Comparison of ENCODE assay signal across 18 mouse cellular contexts in genomic region chr6:34731529-34731928, GRCm38 (mm10). TPM values are rescaled to one million over a fixed set of nuclear protein-coding genes. Genes with fewer than 3 reads are reported as not detected.
A peak's percentile ranks its signal among the peaks of the same experiment; 100 is the strongest.
DNase-seq lines count a peak whose midpoint lies in the region; ATAC-seq and TF ChIP-seq lines count a peak whose summit lies in the region.
"Had no signal": no experiment of that assay in that cellular context is flagged by ENCODE, and none has a peak within 500 bp of the region (broad histone marks: within the 10 kb centered on the region; RNA-seq: fewer than 3 reads in every experiment).

No protein-coding gene starts in this region.

- intact Hi-C loops in gastrocnemius, adult 2 months (cut with DNase I), result no loop called here

- 63% methylated on average over 9 of the region's 9 CpGs for WGBS in hindbrain, postnatal 0 days
- 75% methylated on average over 9 of the region's 9 CpGs for WGBS in hindbrain, embryonic 12.5 days
- 45% methylated on average over 9 of the region's 9 CpGs for WGBS in limb, embryonic 10.5 days
- WGBS in midbrain, embryonic 16.5 days, result 57% methylated on average over 9 of the region's 9 CpGs
- 77% methylated on average over 9 of the region's 9 CpGs for WGBS in liver, postnatal 0 days (ENCODE audit: insufficient replicate concordance)

- H3K4me1 ChIP-seq in hindbrain, postnatal 0 days (ENCODE audit: insufficient read depth, low read length), result no peaks in the 10 kb centered on the region
- H3K4me1 ChIP-seq in hindbrain, embryonic 12.5 days, result peaks cover 19% of the 10 kb centered on the region
- H3K4me1 ChIP-seq in limb, embryonic 10.5 days, result peaks cover 45% of the 10 kb centered on the region
- H3K4me1 ChIP-seq in midbrain, embryonic 16.5 days (ENCODE audit: control insufficient read depth, insufficient read depth, low read length), result no peaks in the 10 kb centered on the region
- H3K4me1 ChIP-seq in liver, postnatal 0 days (ENCODE audit: insufficient read depth), result peaks cover 18% of the 10 kb centered on the region

- TF ChIP-seq CTCF in gastrocnemius, adult 2 months (IDR thresholded peaks at IDR 0.05), result no peak
- TF ChIP-seq CTCF in hindbrain, postnatal 0 days (IDR thresholded peaks at IDR 0.05; ENCODE audit: low read depth), result no peak
- no peak for TF ChIP-seq CTCF in brain, embryonic 14.5 days (IDR thresholded peaks at IDR 0.05; ENCODE audit: borderline replicate concordance, extremely low read depth, insufficient read depth, insufficient read length)
- TF ChIP-seq CTCF in liver, postnatal 0 days (IDR thresholded peaks at IDR 0.05; ENCODE audit: low read depth), result no peak

- H3K4me2 ChIP-seq in hindbrain, postnatal 0 days (ENCODE audit: low read depth, low read length), result no peak overlapping the region
- no peak overlapping the region for H3K4me2 ChIP-seq in hindbrain, embryonic 12.5 days (replicated peaks)
- no peak overlapping the region for H3K4me2 ChIP-seq in midbrain, embryonic 16.5 days (ENCODE audit: low read length)
- H3K4me2 ChIP-seq in liver, postnatal 0 days (ENCODE audit: low read depth, low read length), result no peak overlapping the region
- H3K4me2 ChIP-seq: limb, embryonic 15.5 days; midbrain, embryonic 13.5 days had no signal

- H3K9me3 ChIP-seq in hindbrain, postnatal 0 days (ENCODE audit: low read length), result no peaks in the 10 kb centered on the region
- H3K9me3 ChIP-seq in hindbrain, embryonic 12.5 days (replicated peaks), result no peaks in the 10 kb centered on the region
- H3K9me3 ChIP-seq in limb, embryonic 10.5 days (replicated peaks), result no peaks in the 10 kb centered on the region
- H3K9me3 ChIP-seq in midbrain, embryonic 16.5 days (replicated peaks; ENCODE audit: control insufficient read depth, low read length, poor library complexity, severe bottlenecking), result no peaks in the 10 kb centered on the region
- H3K9me3 ChIP-seq in liver, postnatal 0 days (ENCODE audit: low read length), result no peaks in the 10 kb centered on the region
- H3K9me3 ChIP-seq: limb, embryonic 15.5 days; midbrain, embryonic 13.5 days had no signal

- H3K9ac ChIP-seq in hindbrain, postnatal 0 days (replicated peaks; ENCODE audit: low read length), result no peak overlapping the region
- no peak overlapping the region for H3K9ac ChIP-seq in hindbrain, embryonic 12.5 days
- H3K9ac ChIP-seq in midbrain, embryonic 16.5 days (ENCODE audit: low read depth, low read length), result no peak overlapping the region
- no peak overlapping the region for H3K9ac ChIP-seq in liver, postnatal 0 days (replicated peaks)
- H3K9ac ChIP-seq: limb, embryonic 15.5 days; midbrain, embryonic 13.5 days had no signal

- no peak for TF ChIP-seq EP300 in liver, postnatal 0 days (IDR thresholded peaks at IDR 0.05; ENCODE audit: low read depth)

- no peak for TF ChIP-seq POLR2A in brain, embryonic 14.5 days (IDR thresholded peaks at IDR 0.05; ENCODE audit: borderline replicate concordance, extremely low read depth, insufficient read depth, insufficient read length, poor library complexity, severe bottlenecking)

- H3K4me3 ChIP-seq in gastrocnemius, adult 2 months, result no peak overlapping the region
- no peak overlapping the region for H3K4me3 ChIP-seq in hindbrain, postnatal 0 days (ENCODE audit: low read length)
- no peak overlapping the region for H3K4me3 ChIP-seq in hindbrain, embryonic 12.5 days
- no peak overlapping the region for H3K4me3 ChIP-seq in limb, embryonic 10.5 days
- no peak overlapping the region for H3K4me3 ChIP-seq in midbrain, embryonic 16.5 days (ENCODE audit: low read depth, low read length)
- H3K4me3 ChIP-seq in liver, postnatal 0 days (ENCODE audit: low read depth, low read length), result no peak overlapping the region
- H3K4me3 ChIP-seq: limb, embryonic 15.5 days; midbrain, embryonic 13.5 days had no signal

- H3K27ac ChIP-seq in gastrocnemius, adult 2 months, result peak overlapping the region; percentile 20; the same call in 1 of the 2 replicates
- H3K27ac ChIP-seq in hindbrain, postnatal 0 days, result no peak overlapping the region; the same call in 1 of the 2 replicates
- no peak overlapping the region for H3K27ac ChIP-seq in hindbrain, embryonic 12.5 days
- H3K27ac ChIP-seq in limb, embryonic 10.5 days, result peak overlapping the region; percentile 44
- no peak overlapping the region for H3K27ac ChIP-seq in midbrain, embryonic 16.5 days (ENCODE audit: low read length)
- no peak overlapping the region for H3K27ac ChIP-seq in liver, postnatal 0 days (ENCODE audit: low read depth)
- H3K27ac ChIP-seq: limb, embryonic 15.5 days; midbrain, embryonic 13.5 days had no signal

- no peaks in the 10 kb centered on the region for H3K36me3 ChIP-seq in hindbrain, postnatal 0 days (ENCODE audit: insufficient read depth, low read length)
- no peaks in the 10 kb centered on the region for H3K36me3 ChIP-seq in hindbrain, embryonic 12.5 days
- no peaks in the 10 kb centered on the region for H3K36me3 ChIP-seq in limb, embryonic 10.5 days
- no peaks in the 10 kb centered on the region for H3K36me3 ChIP-seq in midbrain, embryonic 16.5 days (ENCODE audit: control insufficient read depth, insufficient read depth, low read length)
- no peaks in the 10 kb centered on the region for H3K36me3 ChIP-seq in liver, postnatal 0 days (replicated peaks; ENCODE audit: insufficient read depth, low read length)
- H3K36me3 ChIP-seq: limb, embryonic 15.5 days; midbrain, embryonic 13.5 days had no signal

- H3K27me3 ChIP-seq in hindbrain, postnatal 0 days (ENCODE audit: insufficient read depth, low read length), result no peaks in the 10 kb centered on the region
- H3K27me3 ChIP-seq in hindbrain, embryonic 12.5 days, result no peaks in the 10 kb centered on the region
- no peaks in the 10 kb centered on the region for H3K27me3 ChIP-seq in limb, embryonic 10.5 days (ENCODE audit: low read depth, poor library complexity, severe bottlenecking)
- no peaks in the 10 kb centered on the region for H3K27me3 ChIP-seq in midbrain, embryonic 16.5 days (ENCODE audit: control insufficient read depth, insufficient read depth, low read depth, low read length)
- no peaks in the 10 kb centered on the region for H3K27me3 ChIP-seq in liver, postnatal 0 days (ENCODE audit: insufficient read depth, low read length)
- H3K27me3 ChIP-seq: limb, embryonic 15.5 days; midbrain, embryonic 13.5 days; Patski had no signal

- ATAC-seq in hindbrain, postnatal 0 days, result no peak
- ATAC-seq in hindbrain, embryonic 12.5 days (ENCODE audit: low FRiP score), result no peak
- ATAC-seq in midbrain, embryonic 16.5 days, result no peak
- ATAC-seq in liver, postnatal 0 days, result no peak
- ATAC-seq: CD4-positive, CD25-positive, alpha-beta regulatory T cell, adult 4 months; midbrain, embryonic 13.5 days; Patski had no signal

- DNase-seq in gastrocnemius, adult 2 months, result no peak
- DNase-seq in gastrocnemius, adult 18-20 months (ENCODE audit: low spot score), result no peak
- peak; percentile 14 for DNase-seq in hindbrain, postnatal 0 days (ENCODE audit: low spot score)
- DNase-seq in brain, embryonic 14.5 days (ENCODE audit: low read depth), result peak; percentile 34
- no peak for DNase-seq in limb, embryonic 10.5 days (ENCODE audit: low spot score)
- DNase-seq in liver, postnatal 0 days, result no peak
- DNase-seq: cerebellum, adult 18-20 months; gastrocnemius, postnatal 25 days; heart, postnatal 14 days; lung, postnatal 14 days; right cerebral cortex, postnatal 25 days; thymus, adult 2 months had no signal

RNA-seq across cellular contexts. Expression of gene Agbl3, which starts 48.7 kb away (rescaled TPM):
- total RNA-seq in gastrocnemius, adult 2 months (2021), result 1 to 10 TPM; 1.5 to 2.2 TPM
- total RNA-seq in gastrocnemius, adult 18-20 months (2021), result 1 to 10 TPM in 1 of 2 experiments, under 1 TPM in 1; 0.90 to 1.6 TPM
- total RNA-seq in hindbrain, postnatal 0 days (2014; rRNA removed), result 12.3 and 13.2 TPM in 2 replicates
- polyA plus RNA-seq in hindbrain, postnatal 0 days (2015; fragmentation: Nextera tagmentation; extraction: Ambion mirVana), result 21.5 and 24.0 TPM in 2 replicates
- polyA plus RNA-seq in hindbrain, embryonic 12.5 days (2016; fragmentation: Nextera tagmentation; extraction: Ambion mirVana), result 8.9 and 9.3 TPM in 2 replicates
- 13.0 and 15.7 TPM in 2 replicates for polyA plus RNA-seq in brain, embryonic 14.5 days (2012; rRNA removed)
- polyA plus RNA-seq in limb, embryonic 10.5 days (2016; fragmentation: Nextera tagmentation; extraction: Ambion mirVana), result 2.2 and 4.7 TPM in 2 replicates
- 15.2 and 16.9 TPM in 2 replicates for polyA plus RNA-seq in midbrain, embryonic 16.5 days (2015; fragmentation: Nextera tagmentation; extraction: Ambion mirVana)
- polyA plus RNA-seq in liver, postnatal 0 days (2015; fragmentation: Nextera tagmentation; extraction: Ambion mirVana), result 5.3 and 6.1 TPM in 2 replicates

Comparison
In these comparisons a context has a peak if more than half of its experiments do, and no peak if none do; other contexts are left out.
1. DNase-seq: peak in hindbrain, postnatal 0 days (single experiment) and brain, embryonic 14.5 days (single experiment); none in gastrocnemius, adult 2 months (single experiment), gastrocnemius, adult 18-20 months (single experiment), limb, embryonic 10.5 days (single experiment) and liver, postnatal 0 days (single experiment).
2. H3K27ac ChIP-seq: peak in gastrocnemius, adult 2 months (single experiment) and limb, embryonic 10.5 days (single experiment); none in hindbrain, postnatal 0 days (single experiment), hindbrain, embryonic 12.5 days (single experiment), midbrain, embryonic 16.5 days (single experiment) and liver, postnatal 0 days (single experiment).